Mouse (Mus musculus): ENCODE results near the gene Sema4c.

GRCm38 (mm10) chr1:36530485-36530884 is 27.7 kb downstream of the Sema4c start:
- TF ChIP-seq CTCF (IDR thresholded peaks at IDR 0.05; ENCODE audit: low read depth) (no peak), EP300 (IDR thresholded peaks at IDR 0.05; ENCODE audit: low read depth) (no peak)
